Mouse (Mus musculus) testis, postnatal 14 days (tissue): Measurements from ENCODE around the gene Rbp1.

Experiments used
- DNase-seq: peaks from one replicate; pipeline ENCODE4 v3.0.0; 2021; ENCODE audit warnings: low spot score

Gene Rbp1

DNA sequence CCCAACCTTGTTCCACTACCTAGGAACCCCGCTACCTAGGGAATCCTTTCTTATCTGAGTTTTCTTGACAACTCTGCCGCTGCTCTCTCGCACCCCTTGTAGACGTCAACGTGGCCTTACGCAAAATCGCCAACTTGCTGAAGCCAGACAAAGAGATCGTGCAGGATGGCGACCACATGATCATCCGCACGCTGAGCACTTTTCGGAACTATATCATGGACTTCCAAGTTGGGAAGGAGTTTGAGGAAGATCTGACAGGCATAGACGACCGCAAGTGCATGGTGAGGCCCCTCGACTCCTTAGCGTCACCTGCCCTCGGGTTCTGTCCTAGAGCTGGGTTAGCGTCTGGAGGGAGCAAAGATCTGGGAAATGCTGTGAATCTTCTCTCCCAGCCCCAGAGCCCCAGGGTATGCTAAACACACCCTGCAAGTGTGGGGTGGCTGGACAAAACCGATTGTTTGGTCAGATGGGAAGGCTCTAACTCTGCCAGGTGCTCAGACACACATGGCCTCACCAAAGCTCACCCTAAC, 2.7 kb downstream of the Rbp1 start:
- DNase-seq = no peak

DNA sequence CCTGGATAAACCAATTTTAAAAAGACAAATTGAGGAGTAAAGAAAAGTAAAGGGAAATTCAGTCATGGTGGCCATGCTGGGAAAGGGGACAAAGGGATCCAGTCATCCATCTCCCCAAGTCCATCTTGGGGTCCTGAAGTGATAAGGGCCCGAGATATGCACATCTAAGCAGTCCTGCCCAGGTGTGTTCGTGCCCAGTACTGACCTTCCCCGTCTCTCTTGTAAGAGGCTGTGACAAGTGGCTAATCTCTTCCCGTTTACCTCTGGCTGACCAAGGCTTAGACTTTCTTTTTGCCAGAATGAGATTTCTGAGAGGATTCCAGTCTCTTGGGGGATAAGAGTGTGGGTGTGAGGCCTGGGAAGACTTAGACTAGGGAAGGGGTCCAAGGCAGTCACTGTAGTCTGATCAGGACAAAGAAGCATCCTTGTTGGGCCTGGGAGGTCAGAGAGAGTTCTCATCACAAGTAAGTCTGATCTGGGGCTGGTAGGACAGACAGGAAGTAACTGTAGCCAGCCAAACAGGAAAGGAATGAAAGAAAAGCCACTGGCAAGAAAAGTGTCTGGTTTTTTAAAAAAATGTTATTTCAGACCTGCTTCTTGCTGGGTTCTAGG, 5.3 kb downstream of the Rbp1 start:
- DNase-seq = no peak

DNA sequence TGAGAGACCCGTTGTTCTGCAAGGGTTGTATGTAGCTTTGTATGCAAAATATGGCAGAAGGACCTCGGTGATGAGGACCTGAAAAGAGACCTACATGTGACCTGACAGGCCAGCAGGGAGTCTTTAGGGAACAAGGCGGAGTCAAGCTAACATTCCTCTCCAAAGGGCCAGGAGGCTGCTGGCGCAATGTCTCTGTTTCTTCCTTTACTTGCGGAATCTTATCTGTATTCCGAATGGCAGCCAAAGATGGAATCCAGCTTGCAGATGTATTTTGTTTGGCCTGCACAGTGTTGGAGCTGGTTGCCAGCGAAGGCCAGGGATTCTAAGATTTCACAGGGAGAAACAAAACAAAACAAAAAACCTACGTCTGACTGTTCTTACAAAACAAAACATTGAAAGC, 6.0 kb downstream of the Rbp1 start:
- DNase-seq = peak; percentile 50

DNA sequence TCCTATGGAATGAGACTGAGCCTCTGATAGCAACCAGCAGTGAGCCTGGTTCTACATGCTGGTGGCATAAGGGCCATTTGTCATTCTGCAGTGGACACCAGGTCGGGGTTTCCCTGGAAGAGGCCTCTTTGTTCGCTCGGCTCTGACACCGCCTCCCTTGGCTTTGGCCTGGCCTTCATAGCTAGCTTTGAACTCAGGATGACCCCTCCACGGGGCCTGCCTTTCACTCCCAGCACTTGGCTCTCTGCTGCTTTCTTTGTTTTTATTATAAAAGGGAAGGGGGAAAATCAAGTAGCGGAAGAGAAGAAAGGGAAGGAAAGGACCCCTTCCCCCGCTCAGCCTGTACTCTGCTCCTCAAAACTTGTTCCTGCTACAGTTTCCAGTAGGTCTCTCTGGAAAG, 7.0 kb downstream of the Rbp1 start:
- no peak for DNase-seq

DNA sequence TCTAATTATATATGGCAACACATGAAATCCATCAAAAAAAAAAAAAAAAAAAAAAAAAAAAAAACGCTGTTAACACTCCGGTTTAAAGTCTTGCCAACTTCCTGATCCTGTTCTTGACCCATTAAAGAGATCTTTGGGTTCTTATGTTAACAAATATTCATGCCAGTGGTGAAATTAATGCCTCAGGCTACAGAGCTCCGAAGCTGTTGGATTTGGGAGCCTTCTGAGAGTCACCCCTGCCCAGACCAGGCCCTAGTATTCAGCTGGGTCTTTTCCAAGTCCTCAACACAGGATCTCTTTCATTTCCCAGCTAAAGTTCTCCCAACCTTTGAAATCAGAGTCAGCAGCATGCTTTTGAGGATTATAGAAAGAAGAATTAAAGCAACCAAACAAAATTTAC, 7.8 kb downstream of the Rbp1 start:
- no peak for DNase-seq

DNA sequence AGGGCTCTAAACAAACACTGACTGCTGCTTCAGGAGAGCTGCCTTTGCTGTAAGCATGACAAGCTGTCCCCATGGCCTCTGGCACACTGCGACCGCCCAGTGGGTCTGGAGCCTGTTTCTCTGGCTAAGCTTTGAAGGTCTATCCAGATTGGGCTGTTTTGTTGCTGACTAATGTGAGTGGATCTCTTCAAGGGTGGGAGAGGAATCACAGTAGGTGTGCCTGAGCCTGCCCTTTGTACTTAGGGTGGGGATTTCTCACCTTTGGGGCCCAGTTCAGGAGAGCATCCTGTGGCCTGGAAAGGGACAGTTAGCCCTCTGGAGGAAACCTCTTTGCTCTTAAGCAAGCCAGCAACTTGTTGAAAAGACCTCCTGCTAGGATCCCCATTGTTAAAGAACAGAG, 10.3 kb downstream of the Rbp1 start:
- DNase-seq = no peak

DNA sequence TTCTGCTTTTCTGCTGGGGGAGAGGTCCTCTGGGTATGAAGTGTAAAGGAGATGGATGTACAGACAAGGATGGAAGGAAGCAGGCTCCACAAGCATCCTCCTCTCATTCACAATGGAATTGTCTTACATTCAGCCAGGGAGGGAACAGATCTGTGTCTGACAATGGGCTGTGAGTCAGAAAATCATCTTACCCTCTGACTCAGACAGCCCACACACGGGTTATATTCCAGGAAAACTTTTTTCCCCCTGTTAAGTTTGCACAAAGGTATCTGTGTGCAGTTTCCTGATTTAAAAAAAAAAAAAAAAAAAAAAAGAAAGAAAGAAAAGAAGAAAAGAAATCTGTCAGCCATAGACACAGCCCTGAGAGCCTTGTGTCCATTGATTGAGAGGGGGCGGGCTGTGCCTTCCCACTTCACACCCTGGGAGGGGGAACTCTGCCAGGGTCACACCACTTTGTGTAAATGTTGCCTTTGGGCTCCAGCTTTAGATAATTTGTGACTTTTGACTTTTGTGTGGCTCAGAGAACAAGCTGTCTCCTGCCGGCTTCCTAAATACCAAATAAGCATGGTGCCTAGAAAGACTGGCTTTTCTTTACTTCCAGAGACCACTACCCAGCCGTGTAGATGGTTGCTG, 11.3 kb downstream of the Rbp1 start:
- peak; percentile 49 for DNase-seq

DNA sequence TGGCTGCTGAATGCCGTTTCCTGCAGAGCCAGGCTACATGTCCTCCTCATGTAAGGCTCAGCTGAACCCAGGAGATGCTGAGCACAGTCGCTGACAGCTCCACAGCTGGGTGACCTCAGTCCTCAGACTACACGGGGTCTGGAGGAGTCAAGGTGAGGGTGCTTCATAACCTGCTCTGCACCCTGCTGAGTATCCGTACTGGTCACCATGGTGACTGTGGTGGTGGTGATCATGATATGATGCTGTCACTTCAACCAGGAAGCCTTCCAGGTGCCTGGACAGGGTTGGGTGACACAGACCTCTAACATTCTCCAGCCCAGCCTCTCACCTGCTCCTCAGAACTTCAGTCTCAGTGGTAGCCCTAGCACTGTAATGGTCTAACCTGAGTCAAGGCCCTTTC, 15.1 kb downstream of the Rbp1 start:
- DNase-seq = no peak

DNA sequence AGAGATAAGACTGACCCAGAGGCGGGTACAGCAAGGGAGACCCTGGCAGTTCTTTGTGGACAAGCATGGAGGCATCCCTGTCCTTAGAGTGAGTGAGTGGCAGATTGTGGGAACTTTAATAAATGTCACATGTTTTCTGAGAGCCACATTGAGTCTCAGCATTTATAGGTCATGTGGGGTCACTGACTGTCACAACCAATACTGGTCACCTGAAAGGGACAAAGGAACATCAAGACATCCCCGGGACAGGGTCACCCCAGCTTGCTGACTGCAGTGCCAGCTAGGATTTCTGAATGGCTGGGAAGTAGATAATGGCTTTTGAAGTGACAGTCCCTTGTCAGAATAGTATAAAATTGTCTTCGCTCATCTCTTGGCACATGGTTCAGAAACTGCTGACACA, 16.3 kb downstream of the Rbp1 start:
- no peak for DNase-seq

DNA sequence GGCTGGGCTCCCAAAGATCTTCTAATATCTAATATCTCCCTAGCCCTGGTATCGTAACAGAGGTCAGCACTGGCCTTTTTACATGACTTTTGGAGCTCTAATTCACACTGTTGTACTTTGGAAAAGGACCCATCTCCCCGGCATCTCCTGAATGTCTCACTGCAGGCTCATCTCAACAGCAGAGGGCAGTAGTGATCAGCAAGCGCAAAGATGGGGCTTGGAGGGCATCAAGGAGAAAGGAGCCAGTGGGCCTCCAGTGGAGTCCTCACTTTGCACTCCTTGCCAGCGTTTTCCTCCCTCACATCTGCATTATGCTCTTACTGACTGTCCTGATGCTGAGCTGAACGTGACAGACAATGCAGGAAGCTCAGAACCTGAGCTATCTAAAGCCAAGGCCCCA, 19.9 kb downstream of the Rbp1 start:
- DNase-seq = no peak

DNA sequence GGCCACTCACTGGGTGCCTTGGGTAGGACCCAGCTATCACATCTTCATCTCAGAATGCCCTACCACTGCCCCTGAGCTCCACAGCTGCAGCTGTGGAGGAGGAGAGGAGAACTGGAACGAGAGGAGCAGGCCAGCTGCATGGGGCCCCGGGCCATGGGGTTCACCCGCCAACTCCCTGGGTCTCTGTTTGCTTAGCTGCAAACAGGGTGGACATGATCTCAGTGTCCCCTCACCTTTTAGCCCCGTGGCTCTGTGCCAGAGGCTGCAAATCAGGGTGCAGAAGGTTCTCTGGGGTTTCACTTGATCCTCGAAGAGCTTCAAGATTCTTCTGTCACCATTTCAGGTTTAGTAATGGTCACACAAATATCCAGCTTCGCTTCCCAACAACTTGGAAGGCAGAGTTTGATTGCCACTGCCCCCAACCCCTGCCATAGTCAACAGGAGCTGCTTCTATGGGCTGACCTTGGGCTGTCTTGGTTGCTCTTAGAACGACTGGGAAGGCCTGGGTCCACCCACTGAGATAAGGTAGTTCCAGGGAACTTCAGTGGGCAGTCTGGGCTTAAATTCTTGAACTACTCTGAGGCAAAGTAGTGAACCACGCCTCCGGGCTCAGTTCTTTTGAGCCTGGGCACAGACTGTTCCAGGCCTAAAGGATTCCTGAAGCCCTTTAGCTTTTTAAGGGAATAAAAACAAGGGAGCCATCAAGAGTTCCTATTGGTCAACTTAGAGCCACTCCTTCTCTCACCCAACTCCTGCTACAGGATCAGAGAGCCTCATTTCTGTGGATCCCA, 22.8 kb downstream of the Rbp1 start:
- peak; percentile 74 for DNase-seq

DNA sequence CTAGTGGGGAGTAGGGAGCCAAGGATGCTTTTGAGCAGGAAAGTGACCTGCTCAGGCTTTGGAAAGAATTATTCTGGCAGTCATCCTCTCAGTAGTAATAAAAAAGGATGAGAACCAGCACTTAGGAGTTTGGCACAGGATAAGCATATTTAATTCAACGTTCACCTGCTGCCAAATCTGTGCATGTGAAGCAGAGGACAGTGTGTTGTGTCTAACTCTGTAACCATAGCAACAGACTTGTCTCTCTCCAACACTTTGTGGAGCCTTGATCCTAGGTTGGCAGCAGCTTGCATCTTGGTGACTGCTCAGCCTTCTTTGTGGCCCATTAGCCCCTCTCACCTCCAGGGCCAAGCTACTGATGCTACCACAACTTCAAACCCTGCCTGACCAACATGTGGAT, 28.2 kb downstream of the Rbp1 start:
- DNase-seq = no peak

DNA sequence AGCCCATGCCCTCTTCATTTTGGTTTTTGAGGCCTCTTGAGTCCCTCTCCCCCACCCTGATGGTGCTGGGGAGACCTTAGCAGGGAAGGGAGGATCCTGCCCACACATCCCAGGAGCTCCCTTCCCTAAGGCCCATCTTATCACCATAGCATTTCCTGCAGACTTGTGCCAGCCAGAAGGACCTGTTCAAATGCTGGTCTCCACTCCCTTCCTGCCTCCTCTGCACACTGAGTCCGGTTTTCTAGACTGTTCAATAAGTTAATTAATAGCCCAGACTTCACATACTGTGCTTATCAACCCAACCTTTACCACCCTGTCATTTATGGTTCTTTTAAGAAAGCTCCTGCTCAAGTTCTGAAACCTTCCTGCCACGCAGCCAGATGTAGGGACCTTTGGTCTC, 43.9 kb downstream of the Rbp1 start:
- DNase-seq = no peak

DNA sequence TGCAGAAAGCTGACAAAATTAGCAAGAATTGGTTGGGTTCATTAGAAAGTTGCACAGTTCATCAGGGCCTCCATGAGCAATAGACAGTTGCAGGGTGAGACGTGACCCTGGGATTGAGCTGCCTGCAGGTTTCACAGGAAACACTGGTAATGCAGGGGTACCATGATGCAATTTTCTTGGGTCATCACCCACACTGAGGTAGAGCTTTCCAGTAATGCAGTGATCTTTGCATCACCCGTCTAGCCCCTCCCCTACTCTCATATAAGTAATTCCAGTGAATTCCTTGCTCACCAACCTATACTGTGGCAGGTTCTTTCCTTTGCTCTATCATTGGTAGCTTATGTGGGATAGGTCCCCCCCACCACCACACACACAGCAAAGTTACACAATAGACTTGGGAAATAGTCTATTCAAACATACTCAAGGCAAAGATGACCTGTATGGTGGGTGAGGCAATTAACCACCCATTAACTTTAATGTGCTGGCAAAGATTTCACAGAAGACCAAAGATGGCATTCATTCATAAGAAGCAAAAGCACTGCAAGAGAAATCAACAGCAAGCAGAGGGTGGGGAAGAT, 57.5 kb downstream of the Rbp1 start:
- DNase-seq = no peak

DNA sequence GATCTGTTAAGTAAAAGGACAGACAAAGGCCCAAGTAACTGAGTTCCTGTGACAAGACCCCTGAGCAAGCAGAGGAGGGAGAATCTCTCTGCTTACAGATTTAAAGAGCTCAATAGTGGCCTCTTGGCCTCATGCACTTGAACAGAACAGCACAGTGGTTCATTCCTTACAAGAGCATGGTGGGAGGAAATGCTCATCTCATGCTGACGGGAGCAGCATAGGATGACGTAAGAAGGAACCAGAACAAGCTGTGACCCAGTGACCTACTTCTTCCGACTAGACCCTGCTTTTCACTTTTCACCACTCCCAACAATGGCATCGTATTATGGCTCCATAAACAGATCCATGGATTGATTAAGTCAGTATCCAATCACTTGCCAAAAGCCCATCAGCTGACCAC, 59.5 kb downstream of the Rbp1 start:
- no peak for DNase-seq

DNA sequence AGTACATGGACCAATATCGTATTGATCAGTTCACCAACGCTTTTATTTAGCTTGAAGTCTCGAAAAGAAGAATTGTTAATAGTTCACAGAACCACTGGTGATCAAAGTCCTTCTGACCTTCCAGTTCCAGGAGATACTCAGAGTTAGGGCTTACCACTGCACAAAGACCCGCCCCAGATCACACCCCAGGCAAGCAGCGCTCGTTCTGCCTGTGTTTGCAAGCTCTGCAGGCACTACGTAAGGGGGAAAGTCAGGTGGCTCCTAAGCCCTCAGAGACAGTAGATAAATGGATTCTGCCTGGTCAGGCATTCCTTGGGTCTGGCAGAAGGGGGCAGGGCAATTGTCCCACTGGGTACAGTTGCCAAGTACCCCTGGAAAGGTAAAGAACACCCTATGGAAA, 62.3 kb downstream of the Rbp1 start:
- DNase-seq = no peak

DNA sequence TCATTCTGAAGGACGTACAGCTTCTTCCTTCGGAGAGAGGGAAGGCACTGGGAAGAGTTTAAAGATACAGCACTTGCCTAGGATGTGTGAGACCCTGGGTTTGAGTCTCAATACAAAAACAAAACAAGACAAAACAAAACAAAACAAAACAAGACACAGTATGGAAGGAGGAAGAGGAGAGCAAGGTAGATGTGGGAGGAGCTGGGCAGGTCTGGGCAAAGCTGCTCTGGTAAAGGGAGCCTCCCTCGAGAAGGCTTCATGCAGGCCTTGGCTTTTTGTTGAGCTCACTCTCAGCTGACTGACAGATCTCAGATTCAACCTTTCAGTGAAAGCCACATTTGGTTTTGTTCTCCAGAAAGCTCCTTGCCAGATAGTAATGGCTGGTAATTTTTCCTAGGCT, 63.1 kb downstream of the Rbp1 start, which contains the start of gene Rbp2:
TSS of gene Rbp2 (plus strand) at position 301 of the 400 bp plus-strand sequence.
- no peak for DNase-seq

DNA sequence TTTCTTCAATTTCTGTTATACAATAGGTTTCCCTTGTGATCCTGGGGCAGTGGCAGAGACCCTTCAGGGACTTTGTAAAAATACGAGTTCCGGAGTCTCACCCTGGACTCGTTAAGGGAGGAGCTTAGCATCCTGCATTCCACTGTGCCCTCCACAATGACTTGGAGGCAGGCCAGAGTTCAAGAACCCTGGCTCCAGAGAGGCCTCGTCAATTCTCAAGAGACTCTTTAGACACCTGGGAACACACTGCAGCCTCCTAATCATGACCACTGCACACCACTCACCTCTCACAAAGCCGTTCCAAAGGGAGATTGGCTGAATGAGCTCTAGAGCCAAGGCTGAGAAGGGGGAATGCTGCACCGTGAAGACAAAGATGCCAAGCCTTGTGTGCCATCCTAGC, 64.5 kb downstream of the Rbp1 start:
- DNase-seq = no peak

DNA sequence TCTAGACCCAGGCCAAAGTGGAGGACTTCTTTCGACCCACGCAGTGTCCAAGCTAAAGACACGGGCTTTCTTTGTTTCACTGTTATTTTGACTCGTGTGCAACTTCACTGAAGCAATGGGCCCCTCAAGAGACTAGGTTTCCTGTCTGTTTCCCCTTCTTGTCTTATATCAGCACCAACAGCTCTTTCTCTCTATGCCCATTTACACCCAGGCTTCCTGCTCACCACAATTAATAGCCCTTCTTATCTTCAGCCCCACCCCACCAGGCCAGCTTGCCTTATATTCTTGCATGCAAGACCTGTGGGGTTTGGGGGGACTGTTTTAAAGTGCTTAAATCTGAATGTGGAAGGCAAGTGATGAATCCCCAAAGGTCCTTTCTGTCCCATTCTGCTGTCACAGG, 66.8 kb downstream of the Rbp1 start:
- no peak for DNase-seq

DNA sequence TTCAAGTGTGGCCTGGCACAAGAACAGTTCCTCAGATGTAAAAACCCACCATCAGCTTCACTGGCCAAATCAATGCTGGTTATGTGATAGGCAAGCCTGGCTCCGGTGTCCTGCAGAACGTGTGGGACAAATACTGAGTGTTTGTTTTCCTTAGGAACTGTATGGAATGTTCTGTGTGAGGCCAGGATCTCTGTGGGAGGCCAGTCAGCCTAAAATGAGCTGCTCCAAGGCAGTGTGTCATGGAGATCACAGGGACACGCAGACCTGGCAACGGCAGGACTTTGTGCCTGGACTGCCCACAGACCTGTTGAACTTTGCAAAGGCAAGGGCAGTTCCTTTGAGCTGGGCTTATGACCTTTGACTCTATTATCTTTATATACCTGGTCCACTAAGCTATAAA, 67.4 kb downstream of the Rbp1 start:
- no peak for DNase-seq

DNA sequence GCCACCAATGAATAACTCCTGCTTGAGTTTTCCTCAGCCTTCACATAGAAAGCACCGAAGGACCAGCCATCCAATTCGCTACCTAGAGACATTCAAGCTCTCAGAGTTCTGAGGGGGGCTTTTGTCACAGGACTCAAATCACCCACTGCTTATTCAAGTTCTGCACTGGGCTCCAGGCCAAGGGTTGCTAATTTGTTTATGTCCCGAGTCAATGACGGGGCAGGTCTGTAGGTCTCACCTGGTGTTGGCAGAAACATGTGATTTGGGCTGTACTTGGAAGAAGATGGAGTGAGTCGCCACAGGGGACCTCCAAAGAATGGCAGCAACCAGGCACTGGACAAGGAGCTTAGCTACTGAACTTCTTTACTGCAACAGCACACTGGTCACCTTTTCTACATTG, 68.3 kb downstream of the Rbp1 start:
- DNase-seq = no peak

DNA sequence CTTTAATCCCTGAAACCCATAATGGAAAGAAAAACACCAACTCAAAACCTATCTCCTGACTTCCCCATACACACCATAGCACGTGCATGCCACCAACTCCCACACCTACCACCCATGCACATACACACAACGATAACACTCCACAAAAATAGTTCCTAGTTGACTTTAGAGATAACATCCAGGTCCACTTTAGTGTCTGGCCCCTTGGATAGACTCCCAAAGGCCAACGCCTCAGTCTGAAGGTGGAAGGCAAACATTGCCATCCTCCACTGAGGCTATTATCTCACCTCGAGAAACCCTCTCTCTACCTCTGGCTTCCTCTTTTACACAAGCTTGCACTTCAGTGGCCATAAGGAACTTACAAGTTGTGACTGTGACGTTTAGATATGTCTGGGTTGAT, 69.5 kb downstream of the Rbp1 start:
- DNase-seq = no peak

DNA sequence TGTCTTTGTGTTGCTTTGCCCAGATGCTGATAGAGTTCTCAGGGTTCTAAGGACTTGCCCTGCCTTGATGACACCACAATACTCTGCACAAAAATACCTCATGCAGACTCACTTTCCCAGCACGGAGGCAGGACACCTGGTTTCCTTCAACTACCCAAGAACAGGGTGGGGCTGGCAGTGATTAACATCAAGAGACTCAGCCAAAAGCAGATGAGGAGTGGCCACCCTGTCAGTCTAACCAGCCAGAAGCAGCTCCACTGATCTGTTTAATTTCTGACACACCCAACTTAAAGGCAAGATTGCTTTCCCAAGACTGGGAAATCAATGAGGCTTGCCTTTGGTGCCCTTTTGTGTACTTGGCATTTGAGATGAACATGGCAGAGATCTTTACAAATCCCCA, 70.1 kb downstream of the Rbp1 start:
- no peak for DNase-seq
